Mouse (Mus musculus) urinary bladder, postnatal 14 days (tissue): ENCODE results near the gene Aqr.

Experiments
- DNase-seq: peaks from one replicate; pipeline ENCODE4 v3.0.0; 2021; ENCODE audit warnings: low spot score

Aqr gene

GRCm38 (mm10) chr2:114060071-114060591 lies 126.7 kb downstream of the Aqr start:
- DNase-seq: no peak

GRCm38 (mm10) chr2:114059608-114060007 lies 127.2 kb downstream of the Aqr start:
- no peak for DNase-seq

DNA sequence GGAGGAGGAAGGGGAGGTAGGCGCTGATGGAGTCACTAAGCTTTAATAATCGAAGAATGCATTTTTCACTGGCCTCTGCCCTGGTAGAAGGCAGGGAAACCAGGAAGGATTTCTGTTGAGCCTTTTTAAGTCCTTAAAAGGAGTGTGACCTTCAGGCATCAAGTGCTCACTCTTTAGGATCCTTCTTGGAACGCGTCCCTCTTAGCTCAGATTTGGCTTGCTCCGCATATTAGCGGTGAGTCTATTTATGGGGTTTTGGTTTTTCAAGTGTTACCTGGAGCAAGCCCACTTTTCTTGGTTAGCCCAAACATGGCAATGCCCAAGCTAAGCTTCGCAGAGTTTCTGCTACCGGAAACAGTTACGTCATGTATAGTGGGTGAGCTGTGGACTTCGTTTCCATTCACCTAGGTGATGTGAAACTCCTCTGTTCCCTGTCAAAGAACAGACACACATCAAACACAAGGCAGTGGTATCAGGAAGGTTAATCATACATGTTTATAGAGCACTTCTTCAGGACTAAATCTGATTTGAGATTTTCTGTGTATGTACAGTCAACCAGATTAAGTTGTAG lies 128.5 kb downstream of the Aqr start:
- no peak for DNase-seq

DNA sequence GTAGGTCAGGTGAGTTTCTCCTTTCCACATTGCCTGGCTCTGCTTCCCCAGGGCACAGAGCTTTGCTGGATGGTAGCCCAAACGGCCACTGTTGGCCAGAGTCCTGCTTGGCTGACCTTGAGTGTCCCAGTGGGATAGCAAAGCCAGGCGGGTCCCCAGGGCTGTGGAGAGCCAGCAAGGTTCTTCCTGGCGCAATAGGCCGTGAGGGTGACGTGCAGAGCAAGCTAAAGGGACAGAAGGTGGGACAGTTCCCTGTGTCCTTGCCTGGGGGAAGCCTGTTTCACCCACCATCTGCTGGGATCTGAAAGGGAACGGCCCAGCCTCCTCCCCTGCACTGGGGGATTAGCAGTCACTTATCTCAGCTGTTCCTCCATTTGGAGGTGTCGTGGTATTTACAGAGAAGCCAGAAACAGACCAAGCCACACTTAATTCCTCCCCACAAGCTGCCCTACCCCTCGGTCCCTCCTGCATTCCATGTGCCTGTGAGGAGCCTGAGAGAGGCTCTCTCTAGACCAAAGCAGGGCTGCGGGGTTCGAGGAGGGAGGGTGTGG lies 129.4 kb downstream of the Aqr start:
- peak; percentile 5 for DNase-seq

- DNase-seq: no peak
Observed at GRCm38 (mm10) chr2:114054129-114054528, 132.7 kb downstream of the Aqr start.

DNA sequence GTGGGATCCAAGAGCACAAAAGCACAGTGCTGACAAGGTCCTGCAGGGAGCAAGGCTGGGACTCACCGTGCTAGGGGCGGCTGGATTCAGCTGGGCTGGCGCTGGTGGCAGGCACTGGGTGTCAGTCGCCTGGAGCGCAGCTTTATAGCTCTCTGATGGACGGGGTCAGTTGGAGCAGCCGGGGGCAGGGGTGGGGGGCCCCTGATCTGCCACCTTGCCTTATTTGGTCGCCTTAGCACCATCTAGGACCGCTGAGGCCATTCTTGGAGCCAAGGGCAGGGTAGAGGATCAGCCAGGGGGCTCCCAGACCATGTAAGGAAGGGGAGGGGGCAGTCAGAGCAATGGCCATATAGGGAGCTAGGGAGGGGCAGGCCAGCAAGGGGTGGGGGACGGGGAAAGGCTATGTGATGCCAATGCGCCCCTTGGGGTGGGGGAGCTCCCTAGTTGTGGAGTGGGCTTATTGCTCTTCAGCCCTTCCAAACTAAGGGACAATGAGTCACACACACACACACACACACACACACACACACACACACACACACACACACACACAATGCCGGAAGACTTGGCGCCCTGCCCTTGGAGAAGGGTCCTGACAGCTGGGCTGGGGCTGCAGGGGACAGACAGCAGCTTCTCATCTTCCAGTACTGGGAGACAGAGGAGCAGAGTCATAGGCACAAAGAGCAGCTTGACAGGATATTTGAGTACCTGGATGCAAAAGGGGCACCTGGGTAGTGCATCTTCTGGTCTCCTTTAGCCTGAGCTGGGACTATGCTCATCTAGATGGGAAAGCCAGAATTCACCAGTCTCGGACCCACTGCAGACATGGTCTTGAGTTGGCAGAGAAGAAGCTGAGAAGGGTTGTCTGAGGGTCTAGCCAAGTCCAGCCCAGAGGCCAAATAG lies 133.9 kb downstream of the Aqr start, which contains the start of gene Actc1:
Actc1 (minus strand) TSS at position 853 of the 903 bp plus-strand sequence.
- DNase-seq: no peak

DNA sequence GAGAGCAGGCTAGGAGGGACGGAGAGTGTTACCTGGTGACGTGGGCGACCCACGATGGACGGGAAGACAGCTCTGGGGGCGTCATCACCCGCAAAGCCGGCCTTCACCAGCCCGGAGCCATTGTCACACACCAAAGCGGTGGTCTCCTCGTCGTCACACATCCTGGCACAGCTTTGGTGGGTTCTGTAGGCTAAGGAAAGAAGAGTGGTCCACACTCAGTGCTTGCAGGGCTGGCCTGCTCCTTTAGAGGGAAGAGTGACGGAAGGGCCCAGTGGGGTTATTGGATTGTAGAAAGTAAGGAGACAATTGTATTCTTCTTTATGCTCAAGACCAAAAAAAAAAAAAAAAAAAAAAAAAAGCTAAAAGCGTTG lies 135.0 kb downstream of the Aqr start:
- no peak for DNase-seq
